Mouse (Mus musculus) fat pad, adult 2 months (tissue): ENCODE measurements at regions not wholly inside any gene's neighbourhood (a gene's known extent, or its start where the extent isn't known, plus 50 kb on each side); places are given as distances from the start of the nearest gene placed in this dataset.

Source experiments
- DNase-seq: peaks from one replicate; pipeline ENCODE4 v3.0.0-alpha.2; 2011; ENCODE audit warnings: low read depth, low spot score; ENCODE audit errors: extremely low read depth

DNA sequence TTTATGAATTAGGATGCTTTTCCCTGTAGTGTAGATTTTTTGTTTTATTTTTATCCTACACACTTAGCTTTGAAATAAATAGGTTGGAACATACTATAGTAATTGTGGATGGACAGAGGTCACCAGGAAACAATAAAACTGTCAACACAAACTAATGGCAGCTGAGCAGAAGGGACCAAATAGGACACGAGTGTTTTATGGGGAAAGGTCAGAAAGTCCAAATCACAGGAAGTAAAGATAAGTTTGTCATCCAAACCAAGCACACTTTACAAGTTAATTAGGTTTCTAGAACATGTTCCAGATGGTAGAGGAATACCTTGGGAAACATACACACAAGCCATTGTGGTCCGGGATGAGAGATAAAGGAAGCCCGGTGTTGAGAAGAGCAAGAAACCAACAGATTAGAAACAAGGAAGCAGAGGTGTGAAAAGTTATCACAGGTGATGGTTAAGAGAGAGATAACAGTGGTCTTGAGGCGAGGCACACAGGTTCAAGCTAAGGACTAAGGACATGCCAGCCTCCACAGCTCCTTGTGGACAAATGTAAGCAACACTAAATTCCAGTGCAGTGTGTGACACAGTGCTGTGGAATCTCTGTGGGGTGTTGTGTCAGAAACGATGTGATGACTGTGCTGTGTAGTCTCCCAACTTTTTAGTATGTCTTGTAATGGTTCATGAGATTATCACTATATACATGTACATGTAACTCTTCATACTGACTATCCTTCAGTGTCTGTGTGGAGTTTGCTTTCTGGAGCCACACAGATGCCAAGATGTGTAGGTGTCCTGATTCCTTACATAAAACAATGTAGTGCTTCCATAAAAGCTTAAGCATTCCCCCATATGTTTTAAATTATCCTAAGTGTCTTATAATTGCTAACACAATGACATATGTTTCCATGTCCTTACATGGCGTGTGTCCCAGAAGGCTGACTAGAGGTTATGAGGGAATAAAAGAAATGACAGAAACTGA, 264.5 kb downstream of the Tle4 start:
- no peak for DNase-seq

DNA sequence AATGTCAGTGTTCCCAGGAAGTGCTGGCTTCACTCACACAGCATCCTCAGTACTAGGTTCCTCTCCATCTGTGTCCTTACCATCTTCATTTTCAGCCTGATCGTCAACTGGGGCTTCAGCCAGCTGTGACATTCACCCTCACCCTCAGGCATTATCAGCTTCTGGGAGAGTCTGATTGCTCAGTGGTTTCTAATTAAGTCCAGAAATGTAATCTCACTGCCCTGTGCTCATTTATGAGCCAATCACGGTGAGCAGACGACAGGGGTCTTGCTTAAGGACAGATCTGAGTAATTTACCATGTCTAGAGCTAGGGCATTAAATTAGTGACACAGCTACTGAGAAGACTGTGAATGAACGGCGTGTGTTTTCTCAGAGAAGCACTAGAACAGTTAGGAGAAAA, 260.8 kb downstream of the Tle4 start:
- DNase-seq = no peak

DNA sequence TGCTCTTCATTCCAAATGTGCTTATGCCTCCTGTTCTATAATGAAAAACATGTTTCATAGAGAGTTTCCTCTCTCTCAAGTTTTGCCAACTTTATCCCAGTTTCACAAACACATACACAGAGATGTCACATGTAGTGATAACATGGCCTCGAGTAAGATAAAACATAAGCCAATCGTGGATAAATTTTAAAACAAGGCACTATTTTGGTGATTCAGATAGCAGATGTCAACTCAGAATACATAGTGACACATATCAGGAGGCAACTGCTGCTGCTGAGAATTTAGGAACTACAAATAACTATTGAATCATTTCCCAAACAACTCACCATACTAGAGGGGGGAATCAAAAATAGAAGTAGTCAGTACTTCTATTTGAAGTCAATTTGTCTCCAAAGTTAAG, 257.1 kb downstream of the Tle4 start:
- no peak for DNase-seq

DNA sequence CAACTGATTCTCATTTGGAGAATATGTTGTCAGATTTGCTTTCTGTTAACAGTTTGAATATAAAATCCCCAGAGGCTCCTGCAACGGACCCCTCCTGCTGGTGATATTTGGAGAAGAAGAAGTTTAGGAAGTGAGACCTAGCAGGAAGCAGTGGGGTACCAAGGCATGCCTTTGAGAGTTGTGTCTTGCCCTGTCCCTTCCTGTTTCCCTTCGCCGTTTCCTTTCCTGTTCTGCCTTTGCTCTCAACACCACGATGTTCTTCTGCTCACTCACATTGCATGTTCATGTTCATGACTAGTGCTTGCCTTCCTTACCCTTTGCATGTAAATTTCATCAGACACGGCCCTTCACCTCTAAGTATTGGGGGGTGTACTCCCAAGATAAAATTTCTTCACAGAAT, 254.0 kb downstream of the Tle4 start:
- DNase-seq = no peak

DNA sequence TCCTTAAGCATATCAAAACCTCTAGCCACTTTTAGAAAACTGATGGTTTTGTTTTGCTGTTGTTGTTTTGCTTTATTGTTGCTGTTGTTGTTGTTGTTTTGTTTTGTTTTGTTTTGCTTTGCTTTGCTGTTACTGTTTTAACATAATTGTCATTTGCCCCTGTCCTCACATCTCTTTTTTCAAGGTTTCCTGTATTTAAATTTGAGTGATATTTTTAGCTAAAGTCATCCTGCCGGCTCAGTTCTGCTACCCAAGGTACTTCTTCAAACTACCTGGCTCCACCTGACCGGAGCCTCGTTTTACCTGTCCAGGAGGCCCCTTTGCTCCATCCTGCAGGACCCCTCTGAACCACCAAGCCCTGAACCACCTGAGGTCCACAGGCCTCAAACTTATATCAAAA, 253.4 kb downstream of the Tle4 start:
- DNase-seq = no peak

DNA sequence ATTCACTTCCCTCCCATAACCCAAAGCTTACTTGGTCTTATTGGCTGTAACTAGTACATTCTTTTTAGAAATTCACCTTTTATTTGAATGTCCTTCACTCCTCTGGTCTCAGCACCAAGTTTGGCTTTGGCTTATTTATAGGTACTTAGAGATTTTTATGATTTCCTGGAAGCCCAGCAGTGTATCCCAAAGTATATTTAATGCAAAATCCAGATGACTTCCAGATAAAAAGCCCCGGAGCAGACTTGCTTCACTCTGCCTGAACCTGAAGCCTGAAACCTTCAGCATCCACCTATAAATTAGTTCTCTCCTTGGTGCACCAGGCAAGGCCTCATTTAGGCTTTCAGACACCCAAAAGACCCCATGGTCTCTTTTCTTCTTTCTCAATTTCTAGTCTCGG, 250.8 kb downstream of the Tle4 start:
- no peak for DNase-seq

DNA sequence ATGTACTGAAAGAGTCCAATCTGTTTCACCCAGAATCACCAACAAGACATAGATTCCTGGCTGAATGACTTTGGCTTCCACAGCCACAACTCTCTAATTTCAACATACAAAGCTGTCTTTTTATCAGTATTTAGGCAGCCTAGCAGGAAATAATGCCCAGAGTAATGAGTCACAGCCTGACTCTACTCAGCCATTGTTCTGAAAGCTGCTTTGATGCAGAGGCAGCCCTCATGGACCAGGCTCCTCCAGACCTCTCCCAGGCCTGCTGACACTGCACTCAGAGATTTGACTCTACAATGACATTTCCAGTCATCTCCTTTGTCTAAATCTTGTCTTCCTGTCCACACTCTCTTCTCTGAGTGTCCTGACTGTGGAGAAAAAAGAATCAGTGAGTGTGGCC, 250.4 kb downstream of the Tle4 start:
- DNase-seq = no peak

DNA sequence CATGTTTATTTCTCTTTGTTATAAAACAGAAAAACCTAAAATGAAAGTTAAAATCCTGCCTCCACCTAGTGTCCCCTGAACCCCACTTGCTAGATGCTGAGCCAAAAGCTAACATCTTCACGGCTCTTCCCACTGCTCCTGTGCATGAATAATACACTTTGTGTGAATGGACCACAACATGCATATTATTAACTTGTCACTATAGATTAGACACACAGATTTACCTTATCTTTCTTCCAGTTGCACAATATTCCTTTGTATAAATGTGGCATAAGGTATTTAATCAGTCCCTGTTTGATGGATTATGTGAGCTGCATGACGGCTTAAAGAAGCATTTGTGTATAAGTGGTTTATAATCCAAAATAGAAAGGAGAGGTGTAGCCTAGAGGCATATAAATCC, 248.1 kb downstream of the Tle4 start:
- DNase-seq = no peak

DNA sequence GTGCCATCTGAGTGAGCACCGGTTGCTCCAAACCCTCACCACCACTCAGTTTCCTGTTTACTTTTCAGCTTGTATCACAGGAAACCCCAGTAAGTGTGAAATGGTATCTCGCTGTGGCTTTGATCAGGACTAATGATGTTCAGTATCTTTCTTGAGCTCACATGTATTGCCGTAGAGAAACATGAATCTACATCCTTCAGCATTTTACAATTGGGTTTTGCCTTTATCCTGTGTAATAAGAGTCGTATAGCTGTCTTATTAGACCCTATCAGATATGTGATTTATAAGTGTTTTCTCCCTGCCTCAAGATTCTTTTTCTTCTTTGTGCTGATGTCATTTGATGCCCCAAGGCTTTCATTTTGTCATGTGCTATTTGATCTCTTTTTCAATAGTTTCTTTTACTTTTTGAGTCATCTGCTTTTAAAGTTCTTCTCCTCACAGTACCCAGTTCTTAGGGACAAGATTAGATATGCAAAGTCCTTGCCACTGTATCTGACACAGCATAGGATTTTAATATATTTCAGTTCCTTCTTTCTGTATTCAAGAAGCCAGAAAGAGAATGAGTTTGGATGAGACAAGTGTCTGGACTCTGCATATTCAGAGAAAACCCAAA, 246.0 kb downstream of the Tle4 start:
- DNase-seq = no peak

DNA sequence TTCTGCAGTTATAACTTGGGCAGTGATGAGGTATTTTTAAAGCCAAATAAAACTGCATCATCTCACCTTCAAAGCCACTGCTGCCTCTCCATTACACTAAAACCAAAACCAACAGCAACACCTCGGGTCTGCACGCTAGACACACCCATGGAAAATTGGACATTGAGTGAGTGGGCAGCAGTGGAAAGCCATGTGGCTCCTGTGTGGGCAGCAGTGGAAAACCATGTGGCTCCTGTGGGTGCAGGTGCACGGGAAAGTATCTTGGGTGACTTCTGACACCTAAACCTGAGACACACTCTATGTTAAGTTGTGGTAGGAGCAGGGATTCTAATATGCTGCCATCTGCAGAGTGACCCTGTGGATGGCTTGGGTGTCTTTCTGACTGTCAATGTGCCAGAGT, 245.3 kb downstream of the Tle4 start:
- no peak for DNase-seq

DNA sequence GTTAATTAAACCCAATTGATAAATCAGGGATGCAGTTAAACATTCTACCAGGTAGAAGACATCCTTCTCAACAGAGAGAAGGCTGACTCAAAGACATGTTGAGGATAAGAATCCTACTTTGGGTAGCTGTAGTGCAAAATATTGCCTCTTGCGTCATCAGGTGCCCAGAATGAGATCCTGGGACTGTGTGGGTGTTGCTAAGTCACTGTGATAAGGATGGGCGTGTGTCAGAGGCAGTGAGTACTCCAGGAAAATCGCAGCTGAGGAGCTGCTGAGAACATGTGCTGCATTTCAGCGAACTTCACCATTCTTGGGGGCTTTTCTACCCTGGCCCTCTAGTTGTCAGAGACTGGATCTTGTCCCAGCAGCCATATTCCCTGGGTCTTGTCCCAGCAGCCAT, 244.7 kb downstream of the Tle4 start:
- no peak for DNase-seq

DNA sequence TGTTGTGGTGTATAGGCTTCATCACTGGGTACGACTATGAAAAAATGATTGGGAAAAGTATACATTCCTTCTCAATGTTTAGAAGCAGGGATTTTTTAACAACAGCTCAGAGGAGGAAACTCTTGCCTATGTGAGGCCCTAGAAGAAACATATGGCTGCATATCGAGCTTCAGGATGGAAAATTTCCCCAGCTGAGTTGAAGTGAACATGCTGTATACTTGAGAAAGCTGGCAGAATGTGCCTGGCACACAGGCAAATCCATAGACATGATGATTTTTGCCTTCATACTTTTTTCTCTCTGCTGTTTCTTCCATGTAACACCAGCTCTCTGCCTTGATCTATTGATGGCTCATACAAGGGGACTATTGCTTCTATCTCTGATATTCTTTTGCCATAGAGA, 242.7 kb downstream of the Tle4 start:
- DNase-seq = no peak

DNA sequence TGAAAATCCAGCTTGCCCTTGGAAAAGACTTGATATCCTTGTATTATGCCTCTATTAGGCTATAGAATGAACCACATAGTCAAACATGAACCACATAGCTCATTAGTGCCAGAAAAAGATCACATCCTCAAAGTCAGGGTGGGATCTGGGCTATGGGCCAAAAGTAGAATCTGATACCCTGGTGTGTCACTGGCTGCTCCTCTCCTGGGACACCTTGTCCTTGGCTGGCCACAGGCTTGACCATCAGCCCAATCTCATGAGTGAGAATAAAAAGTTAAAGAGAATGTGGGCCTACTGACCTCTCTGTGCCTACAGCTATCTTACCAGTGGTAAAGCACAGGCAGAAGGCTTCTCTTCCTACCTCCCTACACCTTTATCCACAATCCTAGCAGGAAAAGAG, 241.9 kb downstream of the Tle4 start:
- no peak for DNase-seq

DNA sequence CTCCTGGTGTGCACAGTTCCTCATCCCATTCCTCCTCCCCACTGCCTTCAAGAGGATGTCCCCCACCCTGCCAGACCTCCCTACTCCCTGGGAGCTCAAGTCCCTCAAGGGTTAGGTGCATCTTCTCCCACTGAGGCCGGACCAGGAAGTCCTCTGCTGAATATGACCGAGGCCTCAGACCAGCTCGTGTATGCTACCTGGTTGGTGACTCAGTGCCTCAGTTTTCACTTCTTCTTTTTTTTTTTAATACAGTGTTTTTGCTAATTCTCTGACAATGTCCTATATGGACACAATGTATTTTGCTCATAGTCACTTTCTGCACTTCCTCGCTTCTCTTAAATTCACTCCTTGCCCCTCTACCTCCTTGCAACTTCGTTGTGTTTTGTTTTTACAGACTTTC, 237.2 kb downstream of the Tle4 start:
- DNase-seq = no peak

DNA sequence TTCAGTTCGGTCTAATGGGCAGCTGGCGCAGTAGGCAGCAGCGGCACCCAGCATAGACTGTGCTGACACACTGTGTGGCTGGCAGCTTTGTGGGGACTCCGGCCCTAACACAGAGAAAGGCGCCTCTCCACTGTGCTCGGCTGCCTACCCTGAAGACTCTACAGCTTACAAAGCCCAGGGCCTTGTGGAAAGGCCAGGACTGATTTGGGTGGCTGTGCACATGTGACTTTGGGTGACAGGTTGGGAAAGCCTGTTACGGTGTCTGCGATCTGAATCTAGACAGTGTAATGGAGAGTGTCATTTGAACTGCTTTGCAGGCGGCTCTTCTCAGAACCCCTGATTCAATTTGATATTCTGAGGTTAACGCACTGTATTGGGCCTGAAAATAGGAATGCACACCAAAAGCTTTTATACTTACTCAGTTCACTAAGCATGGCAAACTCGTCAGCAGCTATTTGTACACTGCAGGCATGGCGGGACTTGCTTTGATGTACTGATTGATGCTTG, 228.7 kb downstream of the Tle4 start:
- no peak for DNase-seq

DNA sequence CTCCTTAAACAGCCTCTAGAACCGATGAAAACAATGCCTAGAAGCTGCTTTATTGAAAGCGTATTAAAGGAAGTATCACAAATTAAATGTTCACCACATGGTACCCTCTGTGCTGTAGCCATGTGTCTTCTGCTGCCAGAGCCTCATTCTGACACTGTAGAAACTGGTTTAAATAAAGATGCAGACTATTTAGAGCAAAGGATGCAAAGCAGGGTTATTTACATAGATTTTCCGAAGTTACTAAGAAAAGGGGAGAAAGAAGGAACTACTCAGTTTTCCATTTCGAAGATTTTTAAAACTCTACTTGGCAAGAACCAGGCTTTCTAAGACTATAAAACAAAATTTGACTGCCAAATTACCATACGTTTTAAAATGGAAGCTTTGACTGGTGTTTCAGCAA, 226.5 kb downstream of the Tle4 start:
- DNase-seq = no peak

DNA sequence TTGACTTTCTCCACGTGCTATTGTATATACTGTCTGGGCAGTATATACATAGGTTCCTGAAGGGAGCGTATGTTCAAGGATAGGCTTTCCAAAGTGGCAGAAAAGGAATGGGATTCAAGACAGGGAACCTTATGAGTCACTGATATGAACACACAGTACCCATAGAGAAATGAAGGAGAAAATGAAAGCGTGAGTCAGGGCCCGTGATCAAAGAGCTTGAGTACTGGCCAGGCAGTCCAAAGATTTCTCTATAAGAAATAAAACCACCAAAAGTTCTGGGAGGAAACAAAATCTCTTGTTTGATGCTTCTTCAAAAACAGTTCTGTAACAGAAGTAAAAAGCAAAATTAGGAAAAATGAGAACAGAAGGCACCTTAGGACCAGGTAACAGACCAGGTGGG, 223.9 kb downstream of the Tle4 start:
- no peak for DNase-seq

DNA sequence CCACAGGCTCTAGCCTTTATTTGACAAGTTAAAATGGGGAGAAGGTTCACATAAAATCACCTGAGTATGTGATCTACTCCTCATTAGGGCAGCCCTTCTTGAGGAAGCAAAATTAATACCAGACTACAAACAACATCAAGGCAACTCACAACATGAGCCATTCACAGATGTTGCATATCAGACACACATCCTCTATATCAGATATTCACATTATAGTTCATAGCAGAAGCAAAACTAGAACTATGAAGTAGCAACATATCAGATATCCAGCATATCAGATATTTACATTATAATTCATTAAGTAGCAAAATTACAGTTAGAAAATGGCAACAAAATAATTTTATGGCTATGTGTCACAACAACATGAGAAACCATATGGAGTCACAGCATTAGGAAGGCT, 217.0 kb downstream of the Tle4 start:
- DNase-seq = no peak

DNA sequence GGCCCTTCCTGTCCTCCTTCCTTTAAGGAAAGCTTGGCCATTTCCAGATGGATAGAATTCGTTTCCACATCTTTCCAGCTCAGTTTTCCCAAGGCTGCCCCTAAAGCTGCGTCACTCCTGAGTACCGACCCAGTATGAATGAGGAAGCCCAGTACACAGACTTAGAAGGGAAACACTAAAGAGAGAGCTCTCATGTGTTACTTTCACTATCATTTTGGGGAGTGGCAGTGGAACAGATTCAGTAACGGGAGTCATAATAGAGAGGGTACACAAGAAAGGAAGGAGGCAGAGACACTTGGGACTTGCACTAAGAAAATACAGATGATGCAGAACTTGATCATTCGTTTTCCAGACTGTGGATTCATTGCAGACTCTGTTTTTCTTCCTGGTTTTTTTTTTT, 210.1 kb downstream of the Tle4 start:
- no peak for DNase-seq

DNA sequence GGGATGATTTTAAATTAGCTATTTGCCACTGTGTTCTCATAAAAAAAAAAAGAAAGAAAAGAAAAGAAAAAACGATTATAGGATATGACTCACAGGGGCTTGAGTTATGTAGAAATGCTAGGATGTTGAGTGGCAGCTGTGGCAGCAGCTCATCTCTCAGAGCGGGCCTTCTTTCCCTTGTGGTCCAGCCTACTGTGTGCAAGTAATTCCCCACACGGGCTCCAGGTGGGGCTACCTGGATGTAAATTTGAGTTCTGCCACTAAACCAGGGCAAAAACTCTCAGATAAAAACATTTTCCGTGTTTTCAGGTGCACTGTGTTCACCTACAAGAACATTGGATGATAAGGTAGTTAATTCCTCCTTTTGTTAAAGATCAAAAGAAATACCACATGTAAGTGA, 209.3 kb downstream of the Tle4 start:
- DNase-seq = no peak

DNA sequence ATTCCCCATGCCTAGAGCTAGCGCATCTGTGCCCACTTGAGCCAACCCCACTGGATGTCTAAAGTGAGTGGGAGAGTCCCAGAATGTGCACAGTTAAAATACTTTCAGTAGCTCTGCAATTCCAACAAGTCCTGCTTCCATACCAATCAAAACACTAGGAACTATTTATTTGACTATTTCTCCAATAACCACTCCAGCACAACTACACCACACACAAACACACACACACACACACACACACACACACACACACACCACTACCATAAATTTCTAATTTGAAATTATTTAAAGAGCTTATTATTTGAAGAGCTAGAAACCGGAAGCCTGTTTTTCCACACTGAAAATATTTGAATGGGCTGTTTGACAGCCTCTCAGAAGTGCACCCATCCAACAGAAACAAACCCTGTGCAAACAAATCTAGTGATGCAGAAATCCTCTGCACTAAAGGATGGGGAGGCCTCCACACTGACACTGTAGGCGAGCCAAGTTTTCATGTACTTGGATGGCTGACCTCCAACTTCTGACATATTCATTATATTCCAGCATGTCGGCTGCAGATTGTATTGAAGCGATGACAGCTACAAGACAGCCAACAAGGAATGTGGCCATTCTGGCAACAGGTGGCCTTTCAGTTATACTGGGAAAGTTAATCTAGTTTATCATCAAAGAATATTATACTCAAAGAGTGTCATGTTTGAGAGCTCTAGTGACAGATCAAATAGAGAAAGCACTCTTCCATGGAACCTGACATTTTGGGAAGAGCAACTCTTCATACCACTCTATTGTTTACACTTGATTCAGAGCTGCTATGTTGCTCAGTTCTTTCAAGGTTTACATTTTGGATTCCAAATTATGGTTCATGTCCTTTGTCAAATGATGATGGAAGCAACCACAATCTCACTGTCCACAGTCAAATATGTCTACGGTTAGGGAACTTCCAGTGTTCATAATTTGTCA, 207.7 kb downstream of the Tle4 start:
- no peak for DNase-seq
